Mouse (Mus musculus): ENCODE results near the gene Syn3. TPM values are rescaled to one million over a fixed set of nuclear protein-coding genes. Genes with fewer than 3 reads are reported as not detected.
"Not testable (repeated sequence)": the region's sequence is repeated elsewhere in the genome, so short reads cannot be mapped to it uniquely, and the experiment has no call there.

The Syn3 gene
- polyA plus RNA-seq, 1 experiment from 2014 or later: 4.0 TPM

- WGBS: 78% methylated on average over 3 of the region's 3 CpGs
Measured at GRCm38 (mm10) chr10:86441765-86442164, 56.9 kb downstream of the Syn3 start.

DNA sequence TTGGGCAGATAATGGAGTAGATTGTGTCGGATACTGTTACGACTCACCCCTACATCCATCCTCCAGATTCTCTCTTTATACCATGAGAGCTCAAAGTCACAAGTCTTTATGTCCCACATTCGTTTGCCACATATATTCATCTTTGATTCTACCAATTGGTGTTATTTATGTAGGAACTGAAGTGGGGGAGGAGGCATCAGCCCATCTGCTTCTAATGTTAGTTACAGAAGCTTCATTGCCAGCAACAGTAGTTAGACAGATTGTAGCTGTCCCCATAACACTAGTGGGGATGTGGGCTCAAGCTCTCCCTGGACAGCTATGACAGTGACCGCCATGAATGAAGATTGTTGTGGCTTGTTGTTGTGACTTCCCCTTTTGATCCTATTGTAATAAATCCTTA is 59.1 kb downstream of the Syn3 start:
- Histone ChIP-seq H3K27me3 (ENCODE audit: control insufficient read depth, insufficient read depth, low read length) (no peaks in the 10 kb centered on the region), H3K9ac (ENCODE audit: low read length) (no peak overlapping the region), H3K27ac (replicated peaks; ENCODE audit: low read depth, low read length) (no peak overlapping the region), H3K4me1 (ENCODE audit: control insufficient read depth, insufficient read depth, low read length) (no peaks in the 10 kb centered on the region), H3K4me3 (ENCODE audit: low read depth, low read length) (no peak overlapping the region), H3K36me3 (ENCODE audit: control insufficient read depth, insufficient read depth, low read length) (no peaks in the 10 kb centered on the region), H3K9me3 (ENCODE audit: control insufficient read depth, low read length) (no peaks in the 10 kb centered on the region), H3K4me2 (ENCODE audit: low read depth, severe bottlenecking) (no peak overlapping the region)
- no peak for DNase-seq (ENCODE audit: low spot score)
- no peak for ATAC-seq (ENCODE audit: insufficient number of reproducible peaks, low FRiP score, low TSS enrichment, low read depth)
- WGBS: 91% methylated on average over 4 of the region's 4 CpGs

More at GRCm38 (mm10) chr10:86441765-86442164, 56.9 kb downstream of the Syn3 start:
- no peaks in the 10 kb centered on the region for H3K27me3 ChIP-seq (ENCODE audit: control insufficient read depth, insufficient read depth, low read length)
- no peak overlapping the region for H3K4me2 ChIP-seq (ENCODE audit: low read depth, severe bottlenecking)
- H3K9me3 ChIP-seq (ENCODE audit: control insufficient read depth, low read length): no peaks in the 10 kb centered on the region
- no peak overlapping the region for H3K9ac ChIP-seq (ENCODE audit: low read length)
- no peak overlapping the region for H3K27ac ChIP-seq (replicated peaks; ENCODE audit: low read depth, low read length)
- H3K4me1 ChIP-seq (ENCODE audit: control insufficient read depth, insufficient read depth, low read length): no peaks in the 10 kb centered on the region
- no peak for ATAC-seq (ENCODE audit: insufficient number of reproducible peaks, low FRiP score, low TSS enrichment, low read depth)
- H3K4me3 ChIP-seq (ENCODE audit: low read depth, low read length): no peak overlapping the region
- DNase-seq (ENCODE audit: low spot score): no peak
- no peaks in the 10 kb centered on the region for H3K36me3 ChIP-seq (ENCODE audit: control insufficient read depth, insufficient read depth, low read length)

DNA sequence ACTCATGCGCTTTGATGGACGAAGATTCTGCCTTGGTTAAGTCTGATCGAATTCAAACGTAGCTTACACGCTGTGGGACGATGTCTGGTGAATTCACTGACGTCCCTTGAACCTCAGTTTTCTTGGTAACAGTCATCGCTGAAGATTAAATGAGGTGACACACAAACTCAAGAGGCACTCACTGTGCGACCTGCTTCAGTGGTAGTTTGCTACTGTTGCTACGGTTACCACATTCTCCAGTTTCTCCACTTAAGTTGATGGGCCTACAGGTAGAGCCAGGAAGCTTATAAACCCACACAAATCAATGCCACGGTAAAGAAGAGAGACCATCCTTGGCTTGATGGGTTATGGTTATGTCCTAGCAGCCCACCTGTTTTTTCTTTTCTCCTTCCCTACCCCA is 61.4 kb downstream of the Syn3 start:
- no peak overlapping the region for H3K27ac ChIP-seq (replicated peaks; ENCODE audit: low read depth, low read length)
- no peaks in the 10 kb centered on the region for H3K9me3 ChIP-seq (ENCODE audit: control insufficient read depth, low read length)
- ATAC-seq (ENCODE audit: insufficient number of reproducible peaks, low FRiP score, low TSS enrichment, low read depth) (no peak), DNase-seq (ENCODE audit: low spot score) (no peak)
- 91% methylated on average over 11 of the region's 11 CpGs for WGBS
- H3K4me2 ChIP-seq (ENCODE audit: low read depth, severe bottlenecking): no peak overlapping the region
- H3K36me3 ChIP-seq (ENCODE audit: control insufficient read depth, insufficient read depth, low read length): no peaks in the 10 kb centered on the region
- H3K27me3 ChIP-seq (ENCODE audit: control insufficient read depth, insufficient read depth, low read length): no peaks in the 10 kb centered on the region
- no peaks in the 10 kb centered on the region for H3K4me1 ChIP-seq (ENCODE audit: control insufficient read depth, insufficient read depth, low read length)
- H3K9ac ChIP-seq (ENCODE audit: low read length): no peak overlapping the region
- H3K4me3 ChIP-seq (ENCODE audit: low read depth, low read length): no peak overlapping the region

GRCm38 (mm10) chr10:86435006-86435405 is 63.7 kb downstream of the Syn3 start:
- H3K9ac ChIP-seq (ENCODE audit: low read length); H3K9me3 ChIP-seq (ENCODE audit: control insufficient read depth, low read length); DNase-seq (ENCODE audit: low spot score); H3K4me2 ChIP-seq (ENCODE audit: low read depth, severe bottlenecking); ATAC-seq (ENCODE audit: insufficient number of reproducible peaks, low FRiP score, low TSS enrichment, low read depth); H3K36me3 ChIP-seq (ENCODE audit: control insufficient read depth, insufficient read depth, low read length); H3K4me3 ChIP-seq (ENCODE audit: low read depth, low read length); H3K27ac ChIP-seq (replicated peaks; ENCODE audit: low read depth, low read length); H3K4me1 ChIP-seq (ENCODE audit: control insufficient read depth, insufficient read depth, low read length); H3K27me3 ChIP-seq (ENCODE audit: control insufficient read depth, insufficient read depth, low read length): not testable (repeated sequence)
- 66% methylated on average over 4 of the region's 4 CpGs for WGBS

DNA sequence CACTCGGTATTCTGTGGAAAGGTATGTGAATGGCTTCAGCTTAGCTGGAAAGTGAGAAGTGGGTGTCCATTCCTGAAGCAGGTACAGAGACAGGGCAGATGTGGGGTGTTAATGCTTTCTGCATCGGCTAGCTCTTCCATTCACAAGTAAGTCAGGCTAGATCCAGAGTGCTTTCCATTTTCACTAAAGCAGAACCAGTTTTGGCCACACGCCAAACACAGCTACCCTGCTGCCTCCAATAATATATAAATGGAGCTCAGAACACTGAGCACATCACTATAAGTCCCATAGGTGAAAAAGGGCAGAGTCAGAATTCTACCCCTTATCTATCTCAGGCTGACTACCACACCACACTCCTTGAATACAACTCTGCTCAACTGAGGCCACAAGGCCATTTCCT is 69.0 kb downstream of the Syn3 start:
- H3K4me3 ChIP-seq (ENCODE audit: low read depth, low read length): no peak overlapping the region
- WGBS: 84% methylated on average over 3 of the region's 3 CpGs
- H3K4me1 ChIP-seq (ENCODE audit: control insufficient read depth, insufficient read depth, low read length): peaks cover 12% of the 10 kb centered on the region
- H3K27ac ChIP-seq (replicated peaks; ENCODE audit: low read depth, low read length): no peak overlapping the region
- ATAC-seq (ENCODE audit: insufficient number of reproducible peaks, low FRiP score, low TSS enrichment, low read depth) (no peak), DNase-seq (ENCODE audit: low spot score) (no peak)
- no peaks in the 10 kb centered on the region for H3K9me3 ChIP-seq (ENCODE audit: control insufficient read depth, low read length)
- no peak overlapping the region for H3K4me2 ChIP-seq (ENCODE audit: low read depth, severe bottlenecking)
- no peaks in the 10 kb centered on the region for H3K36me3 ChIP-seq (ENCODE audit: control insufficient read depth, insufficient read depth, low read length)
- no peaks in the 10 kb centered on the region for H3K27me3 ChIP-seq (ENCODE audit: control insufficient read depth, insufficient read depth, low read length)
- H3K9ac ChIP-seq (ENCODE audit: low read length): no peak overlapping the region

DNA sequence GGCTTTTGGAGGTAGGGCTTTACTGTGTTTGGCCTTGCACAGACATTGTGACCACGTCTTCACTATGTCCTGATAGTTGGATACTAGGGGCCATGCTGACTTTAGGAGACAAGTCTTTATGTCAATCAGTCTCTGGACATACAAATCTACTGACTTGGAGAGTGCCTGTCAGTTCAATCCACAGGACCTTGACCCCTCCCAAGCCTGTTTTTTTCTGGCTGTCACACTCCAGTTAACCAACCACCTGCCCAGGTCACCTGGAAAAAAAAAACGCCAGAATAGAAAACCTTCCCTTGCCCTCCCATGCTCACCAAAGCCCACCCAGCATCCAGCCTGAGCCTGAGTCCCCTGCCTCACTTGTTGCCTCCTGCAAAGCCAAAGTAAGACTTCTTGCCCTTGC is 70.7 kb downstream of the Syn3 start:
- Histone ChIP-seq H3K9me3 (ENCODE audit: control insufficient read depth, low read length) (no peaks in the 10 kb centered on the region), H3K27me3 (ENCODE audit: control insufficient read depth, insufficient read depth, low read length) (no peaks in the 10 kb centered on the region), H3K27ac (replicated peaks; ENCODE audit: low read depth, low read length) (no peak overlapping the region), H3K4me2 (ENCODE audit: low read depth, severe bottlenecking) (no peak overlapping the region), H3K9ac (ENCODE audit: low read length) (no peak overlapping the region), H3K4me1 (ENCODE audit: control insufficient read depth, insufficient read depth, low read length) (peaks cover 12% of the 10 kb centered on the region), H3K4me3 (ENCODE audit: low read depth, low read length) (no peak overlapping the region), H3K36me3 (ENCODE audit: control insufficient read depth, insufficient read depth, low read length) (no peaks in the 10 kb centered on the region)
- ATAC-seq (ENCODE audit: insufficient number of reproducible peaks, low FRiP score, low TSS enrichment, low read depth) (no peak), DNase-seq (ENCODE audit: low spot score) (no peak)
- 77% methylated on average over 2 of the region's 2 CpGs for WGBS

- Histone ChIP-seq H3K4me1 (ENCODE audit: control insufficient read depth, insufficient read depth, low read length) (peaks cover 12% of the 10 kb centered on the region), H3K36me3 (ENCODE audit: control insufficient read depth, insufficient read depth, low read length) (no peaks in the 10 kb centered on the region), H3K9me3 (ENCODE audit: control insufficient read depth, low read length) (no peaks in the 10 kb centered on the region), H3K27me3 (ENCODE audit: control insufficient read depth, insufficient read depth, low read length) (no peaks in the 10 kb centered on the region), H3K9ac (ENCODE audit: low read length) (no peak overlapping the region), H3K4me3 (ENCODE audit: low read depth, low read length) (no peak overlapping the region), H3K27ac (replicated peaks; ENCODE audit: low read depth, low read length) (peak overlapping the region; percentile 93), H3K4me2 (ENCODE audit: low read depth, severe bottlenecking) (no peak overlapping the region)
- 7% methylated on average over 10 of the region's 10 CpGs for WGBS
- ATAC-seq (ENCODE audit: insufficient number of reproducible peaks, low FRiP score, low TSS enrichment, low read depth) (peak; percentile 96), DNase-seq (ENCODE audit: low spot score) (peak; percentile 84)
Measured at GRCm38 (mm10) chr10:86425690-86426530, 72.8 kb downstream of the Syn3 start.

- WGBS: 88% methylated on average over 3 of the region's 3 CpGs
- peaks cover 12% of the 10 kb centered on the region for H3K4me1 ChIP-seq (ENCODE audit: control insufficient read depth, insufficient read depth, low read length)
- no peak overlapping the region for H3K4me3 ChIP-seq (ENCODE audit: low read depth, low read length)
- H3K27ac ChIP-seq (replicated peaks; ENCODE audit: low read depth, low read length): no peak overlapping the region
- ATAC-seq (ENCODE audit: insufficient number of reproducible peaks, low FRiP score, low TSS enrichment, low read depth): no peak
- no peaks in the 10 kb centered on the region for H3K9me3 ChIP-seq (ENCODE audit: control insufficient read depth, low read length)
- H3K27me3 ChIP-seq (ENCODE audit: control insufficient read depth, insufficient read depth, low read length): no peaks in the 10 kb centered on the region
- no peaks in the 10 kb centered on the region for H3K36me3 ChIP-seq (ENCODE audit: control insufficient read depth, insufficient read depth, low read length)
- H3K4me2 ChIP-seq (ENCODE audit: low read depth, severe bottlenecking): no peak overlapping the region
- H3K9ac ChIP-seq (ENCODE audit: low read length): no peak overlapping the region
- DNase-seq (ENCODE audit: low spot score): no peak
Measured at GRCm38 (mm10) chr10:86421731-86422370, 76.8 kb downstream of the Syn3 start.
